Mouse (Mus musculus): ENCODE results near the gene Tcf3.

Gene Tcf3

GRCm38 (mm10) chr10:80436276-80436675, 2.8 kb upstream of the Tcf3 start:
- DNase-seq: peak; percentile 53 to 57

- no peak for DNase-seq
Measured at GRCm38 (mm10) chr10:80435764-80436163, 2.3 kb upstream of the Tcf3 start.

GRCm38 (mm10) chr10:80434823-80435222, 1.4 kb upstream of the Tcf3 start:
- DNase-seq: peak in 1 of 2 experiments; percentile 30

- no peak for DNase-seq
Measured at GRCm38 (mm10) chr10:80434233-80434592, 766 bp upstream of the Tcf3 start.

GRCm38 (mm10) chr10:80432936-80433512, 423 bp downstream of the Tcf3 start:
- DNase-seq: peak; percentile 69 to 71

- DNase-seq: no peak
Measured at GRCm38 (mm10) chr10:80432387-80432785, 1.1 kb downstream of the Tcf3 start.

GRCm38 (mm10) chr10:80431570-80432386, 1.7 kb downstream of the Tcf3 start:
- DNase-seq: peak in 1 of 2 experiments; percentile 27

- DNase-seq: peak in 1 of 2 experiments; percentile 29
Measured at GRCm38 (mm10) chr10:80430375-80430980, 3.0 kb downstream of the Tcf3 start.

GRCm38 (mm10) chr10:80429800-80430199, 3.6 kb downstream of the Tcf3 start:
- no peak for DNase-seq

- DNase-seq: no peak
Measured at GRCm38 (mm10) chr10:80425041-80425440, 8.4 kb downstream of the Tcf3 start.

- peak in 1 of 2 experiments; percentile 43 for DNase-seq
Measured at GRCm38 (mm10) chr10:80423562-80423961, 9.9 kb downstream of the Tcf3 start.

GRCm38 (mm10) chr10:80421651-80422472, 11.6 kb downstream of the Tcf3 start:
- no peak for DNase-seq

GRCm38 (mm10) chr10:80421208-80421607, 12.2 kb downstream of the Tcf3 start:
- no peak for DNase-seq

GRCm38 (mm10) chr10:80420729-80421128, 12.7 kb downstream of the Tcf3 start:
- DNase-seq: no peak

GRCm38 (mm10) chr10:80419419-80419818, 14.0 kb downstream of the Tcf3 start:
- DNase-seq: peak; percentile 62

- DNase-seq: peak; percentile 95
Measured at GRCm38 (mm10) chr10:80418311-80418710, 15.1 kb downstream of the Tcf3 start.

GRCm38 (mm10) chr10:80417841-80418240, 15.6 kb downstream of the Tcf3 start:
- peak; percentile 81 to 84 for DNase-seq

GRCm38 (mm10) chr10:80417371-80417770, 16.1 kb downstream of the Tcf3 start:
- peak; percentile 61 to 64 for DNase-seq

GRCm38 (mm10) chr10:80415566-80415965, 17.9 kb downstream of the Tcf3 start:
- DNase-seq: peak; percentile 77 to 86

GRCm38 (mm10) chr10:80412656-80413541, 20.5 kb downstream of the Tcf3 start:
- peak; percentile 94 to 97 for DNase-seq

- no peak for DNase-seq
Measured at GRCm38 (mm10) chr10:80407924-80408323, 25.5 kb downstream of the Tcf3 start.
